Mouse (Mus musculus) cerebellum, adult 9-11 months (tissue): ENCODE measurements at regions not wholly inside any gene's neighbourhood (a gene's known extent, or its start where the extent isn't known, plus 50 kb on each side); places are given as distances from the start of the nearest gene placed in this dataset.

Experiments
- DNase-seq: peaks from one replicate; pipeline ENCODE4 v3.0.0; 2022

GRCm38 (mm10) chr13:99056432-99057292, 72.3 kb upstream of the 1700024P04Rik start:
- DNase-seq, result no peak

GRCm38 (mm10) chr13:99055609-99056321, 71.4 kb upstream of the 1700024P04Rik start:
- DNase-seq, result no peak

GRCm38 (mm10) chr13:99052076-99052475, 67.7 kb upstream of the 1700024P04Rik start:
- DNase-seq, result no peak

GRCm38 (mm10) chr13:99049699-99050098, 65.3 kb upstream of the 1700024P04Rik start:
- DNase-seq, result no peak

- DNase-seq, result no peak
Observed at GRCm38 (mm10) chr13:99048651-99049100, 64.3 kb upstream of the 1700024P04Rik start.

- DNase-seq, result no peak
Observed at GRCm38 (mm10) chr13:99047219-99047618, 62.9 kb upstream of the 1700024P04Rik start.

GRCm38 (mm10) chr13:99046737-99047136, 62.4 kb upstream of the 1700024P04Rik start:
- no peak for DNase-seq

DNA sequence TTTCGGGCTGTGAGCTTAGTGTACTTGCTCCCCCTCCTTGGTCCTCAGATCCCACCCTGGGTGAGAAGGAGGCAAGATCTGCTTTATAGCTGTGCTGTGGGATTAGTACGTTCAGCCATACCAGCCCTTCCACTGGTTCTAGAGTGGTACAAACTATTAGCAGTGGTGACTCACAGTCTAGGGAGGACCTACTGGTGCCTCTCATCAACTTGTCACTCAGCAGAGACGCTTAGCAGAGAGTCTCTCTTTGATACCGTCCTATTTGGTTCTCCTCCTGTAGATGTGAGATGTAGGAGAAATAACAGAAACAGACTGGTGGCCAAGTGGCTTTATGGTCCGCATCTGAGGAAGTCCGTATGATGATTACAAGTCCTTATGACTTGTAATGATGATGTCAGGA, 57.7 kb upstream of the 1700024P04Rik start:
- DNase-seq, result no peak

- DNase-seq, result no peak
Observed at GRCm38 (mm10) chr13:99041256-99041655, 56.9 kb upstream of the 1700024P04Rik start.

GRCm38 (mm10) chr13:99040846-99041245, 56.5 kb upstream of the 1700024P04Rik start:
- no peak for DNase-seq

DNA sequence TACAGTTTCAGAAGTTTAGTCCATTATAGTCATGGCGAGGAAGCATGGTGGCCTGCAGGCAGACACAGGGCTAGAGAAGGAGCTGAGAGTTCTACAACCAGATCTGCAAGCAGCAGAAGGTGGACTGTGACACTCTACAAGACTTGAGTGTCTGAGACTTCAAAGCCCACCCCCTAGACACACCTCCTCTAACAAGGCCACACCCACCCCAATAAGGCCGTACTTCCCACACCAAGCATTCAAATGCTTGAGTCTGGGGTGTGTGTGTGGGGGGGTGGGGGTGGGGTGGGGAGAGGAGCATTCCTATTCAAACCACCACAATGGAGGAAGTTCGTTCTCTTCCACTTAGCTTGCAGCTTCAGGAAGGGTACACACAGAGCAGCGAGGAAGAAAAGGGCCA, 55.8 kb upstream of the 1700024P04Rik start:
- DNase-seq, result no peak

GRCm38 (mm10) chr13:99039063-99039385, 54.7 kb upstream of the 1700024P04Rik start:
- DNase-seq, result no peak

GRCm38 (mm10) chr13:99038198-99039062, 54.1 kb upstream of the 1700024P04Rik start:
- DNase-seq, result no peak

DNA sequence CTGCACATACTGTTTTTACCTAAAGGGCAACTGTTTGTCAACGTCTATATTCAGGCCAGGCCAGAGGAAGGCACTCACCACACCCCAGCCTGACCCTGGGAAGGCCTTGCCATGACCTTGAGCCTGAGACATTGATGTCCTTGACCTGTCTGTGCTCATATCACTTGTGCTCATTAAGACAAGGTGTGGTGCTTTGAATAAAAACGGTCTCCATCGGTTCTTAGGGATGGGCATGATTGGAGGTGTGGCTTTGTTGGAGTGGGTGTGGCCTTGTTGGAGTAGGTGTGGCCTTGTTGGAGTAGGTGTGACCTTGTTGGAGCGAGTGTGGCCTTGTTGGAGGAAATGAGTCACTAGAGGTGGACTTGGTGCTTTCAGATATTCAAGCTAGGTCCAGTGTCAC, 52.8 kb upstream of the 1700024P04Rik start:
- no peak for DNase-seq
